Mouse (Mus musculus) forebrain, embryonic 13.5 days (tissue): ENCODE data around the gene Gfi1b. TPM values are rescaled to one million over a fixed set of nuclear protein-coding genes. Genes with fewer than 3 reads are reported as not detected.

Source experiments
- ATAC-seq: fragments of 200-750 bp; cut with Nextera tagmentation; 2 replicates; pipeline ENCODE4 v1.8.0; 2017
- H3K27ac ChIP-seq: fragments of 300-500 bp; sonication (generic); 2 replicates; pipeline ENCODE4 v1.5.1; 2015; ENCODE audit warnings: inconsistent platforms, mild to moderate bottlenecking, moderate library complexity
- H3K27me3 ChIP-seq: fragments of 300-500 bp; sonication (generic); 2 replicates; pipeline ENCODE4 v1.6.1; 2015; ENCODE audit warnings: mild to moderate bottlenecking, inconsistent platforms
- H3K36me3 ChIP-seq: fragments of 300-500 bp; sonication (generic); 2 replicates; pipeline ENCODE4 v1.6.1; 2015; ENCODE audit warnings: mild to moderate bottlenecking, inconsistent platforms; ENCODE audit not compliant: poor library complexity, severe bottlenecking
- H3K4me1 ChIP-seq: fragments of 300-500 bp; sonication (generic); 2 replicates; pipeline ENCODE4 v1.6.1; 2015; ENCODE audit warnings: inconsistent platforms
- H3K4me2 ChIP-seq: fragments of 300-500 bp; sonication (generic); 2 replicates; pipeline ENCODE4 v1.6.1; 2015; ENCODE audit warnings: inconsistent platforms, mild to moderate bottlenecking, moderate library complexity
- H3K4me3 ChIP-seq: fragments of 300-500 bp; sonication (generic); 2 replicates; pipeline ENCODE4 v1.5.1; 2015; ENCODE audit warnings: mild to moderate bottlenecking, inconsistent platforms
- H3K9ac ChIP-seq: fragments of 300-500 bp; sonication (generic); 2 replicates; pipeline ENCODE4 v1.6.1; 2015; ENCODE audit warnings: mild to moderate bottlenecking, inconsistent platforms
- H3K9me3 ChIP-seq: fragments of 300-500 bp; sonication (generic); replicated peaks from 2 replicates; pipeline ENCODE4 v1.6.1; 2016; ENCODE audit warnings: inconsistent platforms
- WGBS: fragments of 180-500 bp; shearing (Covaris S2); methylation state at CpG from one replicate; pipeline ENCODE4 v1.1.7; 2015; 5-methylcytosine and 5-hydroxymethylcytosine counted together
- polyA plus RNA-seq: library from polyadenylated mRNA; unstranded; fragments of >200 nt; fragmentation: Nextera tagmentation; extraction: Ambion mirVana; gene quantifications from 2 replicates; pipeline ENCODE4 v1.2.1, GENCODE M21; 2015

Gene Gfi1b
- polyA plus RNA-seq, 1 experiment from 2014 or later, result 0.19 TPM

DNA sequence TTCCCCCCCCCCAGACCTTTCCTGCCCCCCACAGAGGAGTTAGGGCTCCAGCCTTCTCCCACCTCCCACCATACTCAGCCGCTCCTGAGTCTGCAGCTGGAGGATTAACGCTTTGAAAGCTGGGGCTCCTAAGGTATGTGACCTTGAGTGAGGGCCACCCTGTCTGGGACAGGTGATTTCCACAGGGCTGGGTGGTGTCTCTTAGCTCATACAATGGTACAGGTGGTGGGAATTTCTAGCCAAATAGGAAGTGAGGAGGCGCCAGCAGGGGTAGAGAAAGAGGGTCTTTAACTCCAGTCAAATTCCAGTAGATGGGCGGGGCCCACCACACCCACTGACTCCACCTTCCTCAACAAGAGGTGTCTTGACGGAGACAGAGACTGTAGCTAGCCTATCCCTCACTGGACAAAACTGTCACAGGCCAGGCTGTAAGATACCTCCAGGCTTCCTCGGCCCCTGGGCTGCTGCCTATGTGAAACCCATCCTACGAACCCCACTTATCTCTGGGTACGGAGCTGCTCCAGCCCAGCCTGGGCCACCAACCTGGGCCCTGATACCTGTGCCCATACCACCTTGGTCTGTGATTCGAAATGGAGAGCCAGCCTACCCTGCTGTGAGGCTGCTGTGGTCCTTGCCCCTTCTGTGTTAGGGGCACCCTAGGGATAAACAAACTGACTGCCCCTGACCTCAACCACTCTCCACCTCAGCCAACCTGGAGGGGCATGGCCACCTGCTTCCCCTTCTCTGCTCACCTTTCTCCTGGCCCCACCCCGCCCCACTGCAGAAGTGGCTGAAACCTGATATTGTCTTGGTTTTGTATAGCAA lies 14.2 kb downstream of the Gfi1b start:
- ATAC-seq, result no peak
- Histone ChIP-seq H3K4me2 (no peak overlapping the region), H3K27ac (no peak overlapping the region), H3K9me3 (no peaks in the 10 kb centered on the region), H3K4me3 (no peak overlapping the region), H3K9ac (no peak overlapping the region), H3K4me1 (no peaks in the 10 kb centered on the region), H3K27me3 (no peaks in the 10 kb centered on the region), H3K36me3 (no peaks in the 10 kb centered on the region)
- WGBS, result 48% methylated on average over 10 of the region's 10 CpGs

GRCm38 (mm10) chr2:28606601-28607340 lies 15.0 kb downstream of the Gfi1b start:
- Histone ChIP-seq H3K27ac (no peak overlapping the region), H3K27me3 (no peaks in the 10 kb centered on the region), H3K4me3 (no peak overlapping the region), H3K4me1 (no peaks in the 10 kb centered on the region), H3K9me3 (no peaks in the 10 kb centered on the region), H3K36me3 (no peaks in the 10 kb centered on the region), H3K4me2 (no peak overlapping the region), H3K9ac (no peak overlapping the region)
- ATAC-seq, result no peak
- WGBS, result 70% methylated on average over 8 of the region's 8 CpGs

DNA sequence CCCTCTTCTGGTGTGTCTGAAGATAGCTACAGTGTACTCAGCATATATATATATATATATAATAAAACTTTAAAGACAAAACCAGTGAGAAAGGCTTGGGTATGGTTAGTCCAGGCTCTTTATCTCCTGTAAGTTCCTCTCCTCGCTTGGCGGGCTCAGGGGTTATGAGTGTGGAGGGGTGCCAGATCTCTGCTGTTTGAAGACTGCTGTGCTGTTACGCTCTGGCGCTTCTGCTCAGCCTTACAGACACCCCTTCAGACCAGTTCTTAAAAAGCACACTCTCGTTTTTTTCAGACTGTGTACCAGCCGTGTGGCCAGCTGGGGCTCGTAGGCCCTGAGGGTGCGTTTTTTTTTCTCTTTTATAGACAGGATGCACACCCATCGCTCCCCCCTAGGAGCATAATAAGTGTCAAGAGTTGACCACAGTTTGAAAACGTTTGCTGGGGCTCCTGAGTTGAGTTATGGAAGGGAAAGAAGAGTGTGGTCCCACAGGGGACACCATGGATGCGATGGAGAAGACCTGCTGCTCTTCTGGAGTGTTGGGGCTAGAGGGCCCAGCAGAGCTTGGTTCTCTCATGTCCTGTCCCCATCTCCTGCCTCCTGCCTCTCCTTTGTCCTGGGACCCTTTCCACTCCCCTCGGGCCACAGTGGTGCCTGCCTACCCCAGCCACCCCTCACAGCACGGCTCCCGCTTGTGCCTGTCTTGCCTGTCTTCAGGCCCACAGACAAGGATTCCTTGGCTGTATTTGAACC lies 15.8 kb downstream of the Gfi1b start:
- Histone ChIP-seq H3K4me1 (no peaks in the 10 kb centered on the region), H3K9me3 (no peaks in the 10 kb centered on the region), H3K4me2 (no peak overlapping the region), H3K4me3 (no peak overlapping the region), H3K36me3 (no peaks in the 10 kb centered on the region), H3K27ac (no peak overlapping the region), H3K9ac (no peak overlapping the region), H3K27me3 (no peaks in the 10 kb centered on the region)
- 70% methylated on average over 14 of the region's 14 CpGs for WGBS
- ATAC-seq, result no peak

- 92% methylated on average over 5 of the region's 5 CpGs for WGBS
- Histone ChIP-seq H3K27ac (no peak overlapping the region), H3K4me2 (no peak overlapping the region), H3K4me3 (no peak overlapping the region), H3K36me3 (no peaks in the 10 kb centered on the region), H3K9ac (no peak overlapping the region), H3K27me3 (no peaks in the 10 kb centered on the region), H3K4me1 (no peaks in the 10 kb centered on the region), H3K9me3 (no peaks in the 10 kb centered on the region)
- no peak for ATAC-seq
These were observed 18.2 kb downstream of the Gfi1b start for GRCm38 (mm10) chr2:28603542-28603941.

DNA sequence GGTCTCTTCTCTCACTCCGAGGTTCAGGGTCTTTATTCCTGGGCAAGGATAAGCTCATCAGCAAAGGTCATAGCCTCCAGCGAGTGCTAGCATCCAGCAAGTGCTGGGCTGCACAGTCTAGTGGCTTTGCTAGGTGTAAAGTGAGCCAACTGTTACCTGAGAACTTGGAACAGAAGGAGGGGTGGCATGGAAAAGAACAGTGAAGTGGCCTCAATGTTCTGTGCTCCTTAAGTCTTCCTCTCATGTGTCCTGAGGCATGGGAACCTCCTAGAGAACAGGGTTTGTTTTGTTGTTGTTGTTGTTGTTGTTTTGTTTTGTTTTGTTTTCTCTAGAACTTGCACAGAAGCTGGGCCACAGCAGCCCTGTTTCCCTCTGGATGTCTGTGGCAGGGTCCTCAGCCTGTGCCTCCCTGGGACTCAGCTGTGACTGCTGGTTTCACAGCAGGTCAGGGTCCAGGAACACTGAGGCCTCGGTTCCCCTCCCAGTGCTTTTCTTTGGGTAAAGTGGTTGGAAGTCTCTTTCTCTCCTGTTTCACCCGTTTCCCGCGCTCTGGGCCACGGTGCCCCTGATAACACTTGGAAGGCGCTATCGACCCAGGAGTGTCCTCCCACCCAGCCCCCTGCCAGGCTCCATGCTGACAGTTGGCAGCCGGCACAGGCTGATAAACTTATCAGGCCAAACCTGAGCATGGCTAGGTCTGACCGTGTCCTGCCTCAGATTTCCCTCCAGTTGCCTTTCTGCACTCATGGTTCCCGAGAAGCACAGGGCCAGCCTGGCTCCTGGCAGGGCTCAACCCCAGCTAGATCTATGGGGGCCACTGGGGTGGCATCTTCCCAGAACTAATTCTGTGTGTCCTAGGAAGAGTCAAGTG lies 19.8 kb downstream of the Gfi1b start:
- Histone ChIP-seq H3K36me3 (no peaks in the 10 kb centered on the region), H3K27me3 (no peaks in the 10 kb centered on the region), H3K4me3 (no peak overlapping the region), H3K4me2 (no peak overlapping the region), H3K4me1 (no peaks in the 10 kb centered on the region), H3K9me3 (no peaks in the 10 kb centered on the region), H3K9ac (no peak overlapping the region), H3K27ac (no peak overlapping the region)
- WGBS, result 73% methylated on average over 12 of the region's 12 CpGs
- no peak for ATAC-seq

DNA sequence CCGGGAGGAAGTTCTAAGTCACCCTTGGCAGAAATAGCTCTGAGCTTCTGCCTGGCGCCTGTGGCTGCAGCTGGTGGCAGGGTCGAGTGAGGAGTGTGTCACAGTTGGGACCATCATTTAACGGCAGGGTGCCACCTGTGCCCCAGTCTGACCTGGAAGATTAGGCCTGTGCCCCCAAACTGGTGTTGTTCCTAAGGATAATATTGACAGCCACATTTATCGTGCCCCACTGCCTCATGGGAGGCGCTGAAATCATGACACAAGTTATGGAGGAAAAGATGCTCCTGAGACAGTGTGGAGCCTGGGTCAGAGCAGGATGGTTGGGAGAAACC lies 22.2 kb downstream of the Gfi1b start:
- WGBS, result 78% methylated on average over 6 of the region's 6 CpGs
- ATAC-seq, result no peak
- Histone ChIP-seq H3K4me1 (no peaks in the 10 kb centered on the region), H3K27me3 (0 out of 2 replicates have a peak, but pooled peaks cover 2% of the 10 kb centered on the region), H3K36me3 (no peaks in the 10 kb centered on the region), H3K4me3 (no peak overlapping the region), H3K4me2 (no peak overlapping the region), H3K9ac (no peak overlapping the region), H3K27ac (no peak overlapping the region), H3K9me3 (no peaks in the 10 kb centered on the region)

DNA sequence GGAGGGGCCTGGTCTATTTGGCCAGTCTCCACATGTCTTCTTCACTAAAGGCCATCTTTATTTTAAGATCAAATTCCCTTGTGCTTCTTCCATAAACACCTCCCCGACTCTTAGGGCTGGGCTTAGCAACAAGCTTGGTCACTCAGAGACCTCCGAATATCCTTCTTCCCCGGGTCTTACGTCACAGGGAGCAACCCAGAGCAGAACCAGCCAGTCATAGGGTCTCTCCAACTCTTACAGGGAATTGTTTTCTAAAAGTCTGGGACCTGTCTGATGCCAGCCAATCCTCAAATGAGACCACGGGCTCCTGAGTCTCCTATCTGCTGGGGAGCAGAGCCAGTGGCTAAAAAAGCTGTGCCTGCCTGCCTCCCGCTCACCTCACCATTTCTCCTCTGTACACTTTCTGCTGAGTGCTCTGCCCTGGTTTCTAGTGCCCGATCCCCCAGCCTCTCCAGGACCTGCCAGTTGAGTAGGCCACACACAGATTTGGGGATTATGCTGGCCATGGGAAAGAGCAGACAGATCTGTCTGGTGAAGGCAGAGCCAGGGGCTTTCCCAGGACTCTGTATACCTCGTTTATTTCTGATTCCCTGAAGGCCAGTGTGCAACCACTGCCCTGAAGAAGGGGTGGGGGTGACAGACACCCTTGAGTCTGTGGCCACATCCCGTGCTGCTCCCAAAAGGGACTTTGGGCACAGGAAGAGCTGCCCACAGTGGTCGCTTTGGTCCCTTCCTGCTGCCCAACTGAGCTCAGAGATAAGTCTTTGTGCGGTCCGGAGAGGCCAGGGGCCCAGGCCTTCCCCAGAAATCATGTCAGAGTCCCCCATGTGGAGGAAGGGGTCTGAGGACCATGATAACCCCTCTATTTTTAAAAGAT lies 22.9 kb downstream of the Gfi1b start:
- no peak overlapping the region for H3K27ac ChIP-seq
- no peak for ATAC-seq
- no peak overlapping the region for H3K9ac ChIP-seq
- no peak overlapping the region for H3K4me3 ChIP-seq
- H3K4me2 ChIP-seq, result no peak overlapping the region
- no peaks in the 10 kb centered on the region for H3K4me1 ChIP-seq
- 65% methylated on average over 12 of the region's 12 CpGs for WGBS
- 0 out of 2 replicates have a peak, but pooled peaks cover 3% of the 10 kb centered on the region for H3K27me3 ChIP-seq
- H3K36me3 ChIP-seq, result no peaks in the 10 kb centered on the region
- H3K9me3 ChIP-seq, result no peaks in the 10 kb centered on the region

DNA sequence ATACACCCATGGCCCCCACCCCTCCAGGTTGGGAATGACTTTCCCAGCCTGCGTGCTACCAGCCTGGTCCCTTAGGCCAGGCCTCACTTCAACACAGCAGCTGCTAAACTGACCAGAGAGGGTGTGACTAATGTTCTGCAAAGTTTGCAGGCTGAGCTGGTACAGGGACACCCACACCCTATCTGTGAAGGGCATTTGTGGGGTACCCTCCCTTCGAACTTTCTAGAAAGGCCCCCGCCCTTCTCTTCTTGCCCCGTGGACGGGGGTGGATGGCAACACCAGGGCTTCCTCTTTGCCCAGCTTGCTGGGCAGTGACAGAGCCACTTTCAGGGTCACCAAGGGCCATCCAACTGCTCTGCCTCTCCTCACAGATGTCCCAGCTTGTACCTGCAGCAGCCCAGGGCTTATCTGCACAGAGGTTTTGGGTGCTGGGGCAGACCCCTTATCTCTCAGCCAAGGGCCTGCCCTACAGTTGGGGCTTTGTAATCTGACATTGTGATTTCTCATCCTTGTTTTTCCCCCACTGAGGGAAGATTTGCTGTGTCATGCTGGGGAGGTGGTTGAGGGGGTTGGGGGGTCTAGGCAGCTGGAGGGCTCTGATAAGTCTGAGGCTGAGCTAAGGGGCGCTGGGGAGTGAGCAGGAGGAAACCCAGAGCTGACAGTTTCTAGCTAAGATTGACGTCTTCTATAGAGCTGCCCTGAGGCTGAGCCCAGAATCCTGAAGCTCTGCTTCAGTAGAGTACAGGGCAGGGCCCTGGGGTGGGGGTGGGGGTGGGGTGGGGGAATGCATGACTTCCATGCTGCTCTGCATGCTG lies 23.8 kb downstream of the Gfi1b start:
- ATAC-seq, result no peak
- H3K27me3 ChIP-seq, result 0 out of 2 replicates have a peak, but pooled peaks cover 6% of the 10 kb centered on the region
- WGBS, result 85% methylated on average over 7 of the region's 7 CpGs
- no peak overlapping the region for H3K27ac ChIP-seq
- no peaks in the 10 kb centered on the region for H3K9me3 ChIP-seq
- no peak overlapping the region for H3K4me3 ChIP-seq
- no peaks in the 10 kb centered on the region for H3K36me3 ChIP-seq
- no peak overlapping the region for H3K4me2 ChIP-seq
- no peak overlapping the region for H3K9ac ChIP-seq
- H3K4me1 ChIP-seq, result no peaks in the 10 kb centered on the region

- Histone ChIP-seq H3K27me3 (0 out of 2 replicates have a peak, but pooled peaks cover 6% of the 10 kb centered on the region), H3K27ac (no peak overlapping the region), H3K4me1 (no peaks in the 10 kb centered on the region), H3K9ac (no peak overlapping the region), H3K9me3 (no peaks in the 10 kb centered on the region), H3K36me3 (no peaks in the 10 kb centered on the region), H3K4me2 (no peak overlapping the region), H3K4me3 (no peak overlapping the region)
- ATAC-seq, result no peak
- WGBS, result 90% methylated on average over 7 of the region's 7 CpGs
These were observed 24.8 kb downstream of the Gfi1b start for GRCm38 (mm10) chr2:28596998-28597397.

DNA sequence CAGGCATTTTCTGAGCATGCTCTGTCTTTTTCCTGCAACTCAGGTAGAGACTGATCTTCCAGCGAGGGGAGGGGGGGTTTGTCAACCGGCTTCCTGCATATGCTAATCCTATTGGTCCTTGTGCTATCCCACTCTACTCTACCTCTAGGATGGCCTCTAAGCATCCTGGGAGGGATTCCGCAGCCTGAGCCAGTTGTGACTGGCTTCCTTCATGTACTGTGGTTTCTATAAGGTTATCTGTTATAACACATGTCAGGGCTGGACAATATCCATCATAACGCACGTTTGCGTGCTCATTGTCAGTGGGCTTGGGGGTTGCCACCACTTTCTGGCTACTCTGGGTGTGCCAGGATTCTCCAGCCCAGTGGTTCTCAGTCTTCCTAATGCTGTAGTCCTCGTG lies 25.8 kb downstream of the Gfi1b start:
- no peaks in the 10 kb centered on the region for H3K36me3 ChIP-seq
- no peak overlapping the region for H3K27ac ChIP-seq
- H3K9me3 ChIP-seq, result no peaks in the 10 kb centered on the region
- H3K4me1 ChIP-seq, result no peaks in the 10 kb centered on the region
- no peak for ATAC-seq
- 0 out of 2 replicates have a peak, but pooled peaks cover 8% of the 10 kb centered on the region for H3K27me3 ChIP-seq
- no peak overlapping the region for H3K4me2 ChIP-seq
- H3K4me3 ChIP-seq, result no peak overlapping the region
- 75% methylated on average over 7 of the region's 7 CpGs for WGBS
- H3K9ac ChIP-seq, result no peak overlapping the region
